Mouse (Mus musculus) granulocyte monocyte progenitor cell, adult 5-6 weeks (primary cell): Measurements from ENCODE around the gene Ms4a18. TPM values are rescaled to one million over a fixed set of nuclear protein-coding genes. Genes with fewer than 3 reads are reported as not detected.

Source experiments
- ATAC-seq: replicated peaks from 2 replicates; pipeline ENCODE4 v1.8.0; 2016; ENCODE audit warnings: mild to moderate bottlenecking, moderate TSS enrichment, inconsistent platforms; ENCODE audit not compliant: poor library complexity, severe bottlenecking
- total RNA-seq, 2 experiments: library from RNA; stranded (forward) in 1 of 2; stranded (reverse) in 1 of 2; fragments of 200-712, 200-1000 nt in 1 of 2; fragments of >200 nt in 1 of 2; fragmentation: Nextera tagmentation in 1 of 2; gene quantifications; 2 replicates each; pipeline ENCODE4 v1.2.3; 2014 to 2017

The Ms4a18 gene
- total RNA-seq, 2 experiments from 2014 or later, result not detected

- no peak for ATAC-seq
Measured at GRCm38 (mm10) chr19:10985889-10986288, 31.9 kb downstream of the Ms4a18 start.

GRCm38 (mm10) chr19:10984551-10984950, 33.3 kb downstream of the Ms4a18 start:
- ATAC-seq, result no peak

GRCm38 (mm10) chr19:10983146-10983545, 34.7 kb downstream of the Ms4a18 start:
- ATAC-seq, result peak; percentile 43

GRCm38 (mm10) chr19:10980210-10980609, 37.6 kb downstream of the Ms4a18 start:
- ATAC-seq, result no peak

GRCm38 (mm10) chr19:10979184-10980168, 38.4 kb downstream of the Ms4a18 start:
- ATAC-seq, result peak; percentile 95

- no peak for ATAC-seq
Measured at GRCm38 (mm10) chr19:10976318-10976717, 41.5 kb downstream of the Ms4a18 start.

- no peak for ATAC-seq
Measured at GRCm38 (mm10) chr19:10975187-10975586, 42.6 kb downstream of the Ms4a18 start.

- no peak for ATAC-seq
Measured at GRCm38 (mm10) chr19:10974238-10974865, 43.5 kb downstream of the Ms4a18 start, which contains the start of gene Ms4a10. Gene Ms4a10, minus strand, starts transcription at chr19:10974670.

- ATAC-seq, result no peak
Measured at GRCm38 (mm10) chr19:10973187-10973586, 44.6 kb downstream of the Ms4a18 start.

GRCm38 (mm10) chr19:10972660-10973059, 45.2 kb downstream of the Ms4a18 start:
- no peak for ATAC-seq

GRCm38 (mm10) chr19:10970457-10970856, 47.4 kb downstream of the Ms4a18 start:
- peak; percentile 37; the same call in 1 of the 2 replicates for ATAC-seq

- no peak for ATAC-seq
Measured at GRCm38 (mm10) chr19:10968578-10968977, 49.3 kb downstream of the Ms4a18 start.

GRCm38 (mm10) chr19:10965721-10966120, 52.1 kb downstream of the Ms4a18 start:
- no peak for ATAC-seq

- ATAC-seq, result no peak
Measured at GRCm38 (mm10) chr19:10959978-10960346, 57.9 kb downstream of the Ms4a18 start.

GRCm38 (mm10) chr19:10959085-10959977, 58.5 kb downstream of the Ms4a18 start:
- ATAC-seq, result peak; percentile 92

- ATAC-seq, result no peak
Measured at GRCm38 (mm10) chr19:10952021-10952939, 65.6 kb downstream of the Ms4a18 start.

GRCm38 (mm10) chr19:10949558-10949957, 68.3 kb downstream of the Ms4a18 start:
- ATAC-seq, result peak; percentile 26; the same call in 1 of the 2 replicates

- ATAC-seq, result peak; percentile 88
Measured at GRCm38 (mm10) chr19:10949112-10949511, 68.7 kb downstream of the Ms4a18 start, which contains the start of gene Ccdc86. Gene Ccdc86, minus strand, starts transcription at chr19:10949266.

GRCm38 (mm10) chr19:10948416-10948815, 69.4 kb downstream of the Ms4a18 start:
- peak; percentile 0; the same call in 1 of the 2 replicates for ATAC-seq
